Mouse (Mus musculus) myocyte (in vitro differentiated cells): ENCODE data around the gene Gm10277.

ENCODE experiments used
- MAX ChIP-seq: IDR thresholded peaks from one replicate; pipeline ENCODE4 v1.6.1; 2011; ENCODE audit warnings: low read depth, mild to moderate bottlenecking, control low read depth
- MYOD1 ChIP-seq, 3 experiments: IDR thresholded peaks; one replicate each; pipeline ENCODE4 v1.6.1; 2011; ENCODE audit warnings: control low read depth in 2 of 3, low read depth in 2 of 3, mild to moderate bottlenecking in 2 of 3, moderate library complexity in 1 of 3; ENCODE audit not compliant: insufficient read length in 2 of 3, control insufficient read depth in 1 of 3
- POLR2A ChIP-seq: IDR thresholded peaks from one replicate; pipeline ENCODE4 v1.6.1; 2011; ENCODE audit warnings: low read depth, mild to moderate bottlenecking, control low read depth, moderate library complexity; ENCODE audit not compliant: insufficient read length
- POLR2AphosphoS2 ChIP-seq: IDR thresholded peaks from one replicate; pipeline ENCODE4 v1.6.1; 2011; ENCODE audit warnings: low read depth, control low read depth; ENCODE audit not compliant: insufficient read length
- USF1 ChIP-seq: IDR thresholded peaks from one replicate; pipeline ENCODE4 v1.6.1; 2011; ENCODE audit warnings: low read depth, mild to moderate bottlenecking, control low read depth, moderate library complexity

- TF ChIP-seq POLR2AphosphoS2 (no peak), MAX (no peak), MYOD1 (IDR thresholded peaks at IDR 0.05; ENCODE audit: control insufficient read depth in 1 of 3, insufficient read length in 2 of 3, low read depth in 2 of 3) (peak in 2 of 3 experiments; percentile 57 to 76), USF1 (no peak), POLR2A (no peak)
Measured at GRCm38 (mm10) chr11:77836290-77836689, 48.7 kb upstream of the Gm10277 start.
